Mouse (Mus musculus): ENCODE data around the gene Bmyc.

- TF ChIP-seq CTCF (IDR thresholded peaks at IDR 0.05; ENCODE audit: low read depth) (peak; percentile 70), EP300 (IDR thresholded peaks at IDR 0.05; ENCODE audit: low read depth) (no peak)
Measured at GRCm38 (mm10) chr2:25706643-25707481, at the start of gene Bmyc.

All from heart, postnatal 0 days (tissue).